Mouse (Mus musculus) midbrain, embryonic 11.5 days (tissue): ENCODE results near the gene Col4a2. TPM values are rescaled to one million over a fixed set of nuclear protein-coding genes. Genes with fewer than 3 reads are reported as not detected.
A peak's percentile ranks its signal among the peaks of the same experiment; 100 is the strongest.

Experiments used
- ATAC-seq: fragments of 200-750 bp; cut with Nextera tagmentation; 2 replicates; pipeline ENCODE4 v1.8.0; 2017; ENCODE audit warnings: moderate TSS enrichment, moderate library complexity; ENCODE audit not compliant: low FRiP score
- DNase-seq: peaks from one replicate; pipeline ENCODE4 v3.0.0; 2015; ENCODE audit warnings: low spot score; ENCODE audit errors: missing footprints
- H3K27ac ChIP-seq: fragments of 300-500 bp; sonication (generic); 2 replicates; pipeline ENCODE4 v1.5.1; 2014; ENCODE audit warnings: low read depth, low read length
- H3K27me3 ChIP-seq: fragments of 300-500 bp; sonication (generic); 2 replicates; pipeline ENCODE4 v1.6.1; 2014; ENCODE audit warnings: mild to moderate bottlenecking, low read length, moderate library complexity, mixed read lengths; ENCODE audit not compliant: control insufficient read depth, insufficient read depth
- H3K36me3 ChIP-seq: fragments of 300-500 bp; sonication (generic); 2 replicates; pipeline ENCODE4 v1.6.1; 2014; ENCODE audit warnings: mild to moderate bottlenecking, low read length, moderate library complexity, mixed read lengths; ENCODE audit not compliant: control insufficient read depth, insufficient read depth
- H3K4me1 ChIP-seq: fragments of 300-500 bp; sonication (generic); 2 replicates; pipeline ENCODE4 v1.6.1; 2014; ENCODE audit warnings: low read length; ENCODE audit not compliant: control insufficient read depth, insufficient read depth
- H3K4me2 ChIP-seq: fragments of 300-500 bp; sonication (generic); 2 replicates; pipeline ENCODE4 v1.6.1; 2014; ENCODE audit warnings: mild to moderate bottlenecking, moderate library complexity
- H3K4me3 ChIP-seq: fragments of 300-500 bp; sonication (generic); 2 replicates; pipeline ENCODE4 v1.5.1; 2014; ENCODE audit warnings: low read depth, low read length
- H3K9ac ChIP-seq: fragments of 300-500 bp; sonication (generic); 2 replicates; pipeline ENCODE4 v1.6.1; 2014; ENCODE audit warnings: low read length
- H3K9me3 ChIP-seq: fragments of 300-500 bp; sonication (generic); 2 replicates; pipeline ENCODE4 v1.6.1; 2016; ENCODE audit warnings: low read length; ENCODE audit not compliant: control insufficient read depth
- WGBS: fragments of 180-500 bp; shearing (Covaris S2); extraction: QIAGEN DNeasy Blood & Tissue Kit; methylation state at CpG from one replicate; pipeline ENCODE4 v1.1.7; 2014; 5-methylcytosine and 5-hydroxymethylcytosine counted together
- polyA plus RNA-seq: library from polyadenylated mRNA; unstranded; fragments of >200 nt; fragmentation: Nextera tagmentation; extraction: Ambion mirVana; gene quantifications from 2 replicates; pipeline ENCODE4 v1.2.1, GENCODE M21; 2014

Col4a2 gene
- polyA plus RNA-seq, 1 experiment from 2014 or later = 34.1 TPM

DNA sequence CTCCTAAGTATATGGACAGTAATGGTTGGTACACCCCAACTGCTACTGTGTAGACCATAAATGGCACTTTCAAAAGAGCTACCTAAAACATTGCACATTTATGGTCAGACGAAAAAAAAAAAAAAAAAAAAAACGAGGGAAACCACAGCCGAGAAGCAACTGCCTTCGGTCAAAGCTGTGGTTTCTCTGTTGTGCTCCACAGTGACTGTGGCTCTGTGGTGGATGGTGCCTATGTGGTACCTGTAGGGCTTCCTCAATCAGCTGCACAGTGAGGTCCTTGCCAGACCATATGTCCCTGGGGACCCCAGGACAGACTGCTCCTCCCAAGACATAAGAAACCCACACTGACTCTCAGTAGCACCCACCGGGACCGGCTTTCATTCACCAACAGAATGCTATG is 36.3 kb upstream of the Col4a2 start:
- Histone ChIP-seq H3K9ac (no peak overlapping the region), H3K27me3 (no peaks in the 10 kb centered on the region), H3K4me2 (no peak overlapping the region), H3K27ac (no peak overlapping the region), H3K4me3 (no peak overlapping the region), H3K9me3 (no peaks in the 10 kb centered on the region), H3K36me3 (no peaks in the 10 kb centered on the region), H3K4me1 (no peaks in the 10 kb centered on the region; the same call in 1 of the 2 replicates)
- ATAC-seq (no peak), DNase-seq (no peak)
- 98% methylated on average over 6 of the region's 6 CpGs for WGBS

- H3K36me3 ChIP-seq = no peaks in the 10 kb centered on the region
- H3K4me1 ChIP-seq = no peaks in the 10 kb centered on the region; the same call in 1 of the 2 replicates
- no peak overlapping the region for H3K27ac ChIP-seq
- H3K9me3 ChIP-seq = no peaks in the 10 kb centered on the region
- no peak overlapping the region for H3K4me3 ChIP-seq
- H3K27me3 ChIP-seq = no peaks in the 10 kb centered on the region
- H3K4me2 ChIP-seq = no peak overlapping the region
- WGBS = 71% methylated on average over 3 of the region's 3 CpGs
- ATAC-seq (no peak), DNase-seq (no peak)
- no peak overlapping the region for H3K9ac ChIP-seq
These were observed 35.0 kb upstream of the Col4a2 start for GRCm38 (mm10) chr8:11277602-11278051.

- WGBS = 70% methylated on average over 4 of the region's 4 CpGs
- H3K36me3 ChIP-seq = no peaks in the 10 kb centered on the region
- H3K9ac ChIP-seq = no peak overlapping the region
- H3K4me1 ChIP-seq = no peaks in the 10 kb centered on the region; the same call in 1 of the 2 replicates
- no peak overlapping the region for H3K27ac ChIP-seq
- H3K9me3 ChIP-seq = no peaks in the 10 kb centered on the region
- H3K4me2 ChIP-seq = no peak overlapping the region
- DNase-seq = no peak
- H3K4me3 ChIP-seq = no peak overlapping the region
- no peak for ATAC-seq
- H3K27me3 ChIP-seq = no peaks in the 10 kb centered on the region
These were observed 34.4 kb upstream of the Col4a2 start for GRCm38 (mm10) chr8:11278101-11278611.

DNA sequence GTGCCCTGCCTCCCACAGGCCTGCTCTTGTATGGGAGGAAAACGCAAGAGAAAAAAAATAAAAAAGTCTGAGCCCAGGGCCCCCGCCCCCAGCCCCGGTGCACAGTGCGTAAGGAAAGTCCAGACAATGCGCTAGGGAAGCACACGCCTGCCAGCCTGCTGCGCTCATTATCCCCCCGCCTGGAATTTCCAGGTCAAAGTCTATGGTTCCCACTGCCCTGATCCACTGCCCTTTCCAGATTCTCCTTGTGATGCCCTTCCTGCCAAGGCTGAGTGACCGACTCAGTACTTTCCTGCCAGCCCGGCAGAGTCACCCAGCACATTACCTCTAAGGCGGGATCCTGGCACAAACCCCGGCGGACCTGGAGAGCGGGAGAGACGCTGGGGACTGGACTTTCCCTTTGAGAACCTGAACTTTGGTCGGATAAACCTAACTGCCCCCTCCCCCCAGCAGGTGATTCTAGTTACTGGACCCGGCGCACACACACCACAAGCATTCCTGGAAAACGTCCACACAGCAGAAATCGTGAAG is 33.2 kb upstream of the Col4a2 start:
- DNase-seq (no peak), ATAC-seq (peak; percentile 54; the same call in 1 of the 2 replicates)
- Histone ChIP-seq H3K4me2 (no peak overlapping the region), H3K4me1 (peaks cover 3% of the 10 kb centered on the region), H3K27ac (no peak overlapping the region), H3K9me3 (no peaks in the 10 kb centered on the region), H3K27me3 (no peaks in the 10 kb centered on the region), H3K36me3 (no peaks in the 10 kb centered on the region), H3K4me3 (no peak overlapping the region), H3K9ac (no peak overlapping the region)
- WGBS = 73% methylated on average over 20 of the region's 20 CpGs

- Histone ChIP-seq H3K27me3 (no peaks in the 10 kb centered on the region), H3K9ac (no peak overlapping the region), H3K4me2 (no peak overlapping the region), H3K4me3 (no peak overlapping the region), H3K4me1 (peaks cover 3% of the 10 kb centered on the region), H3K36me3 (no peaks in the 10 kb centered on the region), H3K27ac (no peak overlapping the region), H3K9me3 (no peaks in the 10 kb centered on the region)
- 61% methylated on average over 10 of the region's 10 CpGs for WGBS
- DNase-seq (no peak), ATAC-seq (no peak)
These were observed 31.8 kb upstream of the Col4a2 start for GRCm38 (mm10) chr8:11280721-11281268.

GRCm38 (mm10) chr8:11282139-11282538 is 30.5 kb upstream of the Col4a2 start:
- H3K4me2 ChIP-seq = no peak overlapping the region
- no peak overlapping the region for H3K4me3 ChIP-seq
- no peaks in the 10 kb centered on the region for H3K9me3 ChIP-seq
- H3K36me3 ChIP-seq = no peaks in the 10 kb centered on the region
- no peak for DNase-seq
- no peaks in the 10 kb centered on the region for H3K27me3 ChIP-seq
- peak; percentile 42; the same call in 1 of the 2 replicates for ATAC-seq
- WGBS = 85% methylated on average over 10 of the region's 10 CpGs
- H3K9ac ChIP-seq = no peak overlapping the region
- peaks cover 3% of the 10 kb centered on the region for H3K4me1 ChIP-seq
- H3K27ac ChIP-seq = no peak overlapping the region

- peaks cover 3% of the 10 kb centered on the region for H3K4me1 ChIP-seq
These were observed 29.9 kb upstream of the Col4a2 start for GRCm38 (mm10) chr8:11282696-11283095.

GRCm38 (mm10) chr8:11283217-11283616 is 29.4 kb upstream of the Col4a2 start:
- no peak overlapping the region for H3K4me3 ChIP-seq
- no peak for DNase-seq
- peak; percentile 48; the same call in 1 of the 2 replicates for ATAC-seq
- H3K9ac ChIP-seq = no peak overlapping the region
- no peaks in the 10 kb centered on the region for H3K9me3 ChIP-seq
- no peak overlapping the region for H3K4me2 ChIP-seq
- H3K27ac ChIP-seq = no peak overlapping the region
- no peaks in the 10 kb centered on the region for H3K36me3 ChIP-seq
- no peaks in the 10 kb centered on the region for H3K27me3 ChIP-seq
- WGBS = 46% methylated on average over 10 of the region's 10 CpGs
- H3K4me1 ChIP-seq = peaks cover 3% of the 10 kb centered on the region

More at GRCm38 (mm10) chr8:11282696-11283095, 29.9 kb upstream of the Col4a2 start:
- 78% methylated on average over 7 of the region's 7 CpGs for WGBS
- no peak overlapping the region for H3K4me3 ChIP-seq
- DNase-seq (no peak), ATAC-seq (0 out of 2 replicates have a peak, but pooled peaks have one; percentile 30)
- no peaks in the 10 kb centered on the region for H3K9me3 ChIP-seq
- H3K27ac ChIP-seq = no peak overlapping the region
- H3K4me2 ChIP-seq = no peak overlapping the region
- no peaks in the 10 kb centered on the region for H3K27me3 ChIP-seq
- H3K36me3 ChIP-seq = no peaks in the 10 kb centered on the region
- H3K9ac ChIP-seq = no peak overlapping the region

DNA sequence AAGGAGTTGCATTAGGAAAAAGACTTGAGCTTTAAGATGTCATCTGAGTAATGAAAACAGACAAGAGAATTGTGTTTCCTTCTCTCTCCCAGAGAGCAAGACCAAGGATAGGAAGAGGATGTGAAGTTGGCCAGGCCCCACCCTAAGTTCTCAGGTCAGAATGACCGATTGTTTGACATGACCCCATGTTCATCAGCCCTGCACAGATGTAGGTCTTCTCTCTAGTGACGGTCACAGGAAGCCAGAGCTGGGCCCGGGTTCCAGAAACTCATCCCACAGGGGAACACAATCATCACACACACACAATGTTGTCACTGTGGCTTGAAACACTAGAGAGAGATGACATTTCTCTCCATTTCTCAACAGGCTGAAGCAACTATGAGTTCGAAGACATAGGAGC is 27.2 kb upstream of the Col4a2 start:
- Histone ChIP-seq H3K4me1 (peaks cover 3% of the 10 kb centered on the region; the same call in 1 of the 2 replicates), H3K27me3 (no peaks in the 10 kb centered on the region), H3K9me3 (no peaks in the 10 kb centered on the region), H3K4me3 (no peak overlapping the region), H3K27ac (no peak overlapping the region), H3K9ac (no peak overlapping the region), H3K36me3 (no peaks in the 10 kb centered on the region), H3K4me2 (no peak overlapping the region)
- ATAC-seq = no peak
- DNase-seq = no peak
- 77% methylated on average over 4 of the region's 4 CpGs for WGBS
